Mouse (Mus musculus) CD4-positive, CD25-positive, alpha-beta regulatory T cell, adult 2 months (primary cell): ENCODE measurements around the gene Cdyl2.
A peak's percentile ranks its signal among the peaks of the same experiment; 100 is the strongest.

Experiments used
- DNase-seq: peaks from one replicate; pipeline ENCODE4 v3.0.0-alpha.2; 2012; ENCODE audit warnings: low read depth, low spot score

Gene Cdyl2

GRCm38 (mm10) chr8:116621158-116621961 is 111.4 kb downstream of the Cdyl2 start:
- no peak for DNase-seq

GRCm38 (mm10) chr8:116619686-116620320 is 113.0 kb downstream of the Cdyl2 start:
- DNase-seq: no peak

- no peak for DNase-seq
Measured at GRCm38 (mm10) chr8:116619221-116619620, 113.6 kb downstream of the Cdyl2 start.

- no peak for DNase-seq
Measured at GRCm38 (mm10) chr8:116618797-116619196, 114.0 kb downstream of the Cdyl2 start.

- DNase-seq: no peak
Measured at GRCm38 (mm10) chr8:116617891-116618290, 114.9 kb downstream of the Cdyl2 start.

- no peak for DNase-seq
Measured at GRCm38 (mm10) chr8:116616369-116616768, 116.4 kb downstream of the Cdyl2 start.

GRCm38 (mm10) chr8:116614901-116615300 is 117.9 kb downstream of the Cdyl2 start:
- no peak for DNase-seq

GRCm38 (mm10) chr8:116606171-116606570 is 126.6 kb downstream of the Cdyl2 start:
- no peak for DNase-seq

- peak; percentile 53 for DNase-seq
Measured at GRCm38 (mm10) chr8:116602806-116603205, 130.0 kb downstream of the Cdyl2 start.

- DNase-seq: peak; percentile 17
Measured at GRCm38 (mm10) chr8:116599728-116600127, 133.1 kb downstream of the Cdyl2 start.

GRCm38 (mm10) chr8:116591226-116591625 is 141.6 kb downstream of the Cdyl2 start:
- peak; percentile 71 for DNase-seq

- DNase-seq: peak; percentile 70
Measured at GRCm38 (mm10) chr8:116590546-116590945, 142.2 kb downstream of the Cdyl2 start.

- DNase-seq: peak; percentile 60
Measured at GRCm38 (mm10) chr8:116590106-116590505, 142.7 kb downstream of the Cdyl2 start.

- DNase-seq: peak; percentile 84
Measured at GRCm38 (mm10) chr8:116587616-116588468, 144.9 kb downstream of the Cdyl2 start.

- no peak for DNase-seq
Measured at GRCm38 (mm10) chr8:116581318-116582019, 151.3 kb downstream of the Cdyl2 start.

GRCm38 (mm10) chr8:116576732-116577131 is 156.1 kb downstream of the Cdyl2 start:
- DNase-seq: no peak

GRCm38 (mm10) chr8:116573085-116573484 is 159.7 kb downstream of the Cdyl2 start:
- DNase-seq: no peak

GRCm38 (mm10) chr8:116552778-116553177 is 180.0 kb downstream of the Cdyl2 start:
- peak; percentile 3 for DNase-seq

- peak; percentile 50 for DNase-seq
Measured at GRCm38 (mm10) chr8:116552255-116552654, 180.5 kb downstream of the Cdyl2 start.

- DNase-seq: no peak
Measured at GRCm38 (mm10) chr8:116543366-116543765, 189.4 kb downstream of the Cdyl2 start.

- no peak for DNase-seq
Measured at GRCm38 (mm10) chr8:116542842-116543241, 189.9 kb downstream of the Cdyl2 start.
